Mouse (Mus musculus) stomach, embryonic 16.5 days (tissue): ENCODE measurements around the gene F13b. TPM values are rescaled to one million over a fixed set of nuclear protein-coding genes. Genes with fewer than 3 reads are reported as not detected.

Source experiments
- ATAC-seq: fragments of 200-750 bp; cut with Nextera tagmentation; 2 replicates; pipeline ENCODE4 v1.8.0; 2017; ENCODE audit warnings: moderate number of reproducible peaks, moderate TSS enrichment; ENCODE audit not compliant: insufficient read depth, low FRiP score
- H3K27ac ChIP-seq: fragments of 300-500 bp; sonication (generic); 2 replicates; pipeline ENCODE4 v1.5.1; 2014; ENCODE audit warnings: low read length
- H3K27me3 ChIP-seq: fragments of 300-500 bp; sonication (generic); 2 replicates; pipeline ENCODE4 v1.6.1; 2014; ENCODE audit warnings: low read length, control low read depth, mixed read lengths; ENCODE audit not compliant: control insufficient read depth, insufficient read depth
- H3K36me3 ChIP-seq: fragments of 300-500 bp; sonication (generic); 2 replicates; pipeline ENCODE4 v1.6.1; 2014; ENCODE audit warnings: low read length; ENCODE audit not compliant: control insufficient read depth, insufficient read depth
- H3K4me1 ChIP-seq: fragments of 300-500 bp; sonication (generic); 2 replicates; pipeline ENCODE4 v1.6.1; 2014; ENCODE audit warnings: low read length, control low read depth, mixed read lengths; ENCODE audit not compliant: control insufficient read depth, insufficient read depth
- H3K4me2 ChIP-seq: fragments of 300-500 bp; sonication (generic); 2 replicates; pipeline ENCODE4 v1.6.1; 2014; ENCODE audit warnings: low read depth, low read length, mixed read lengths
- H3K4me3 ChIP-seq: fragments of 300-500 bp; sonication (generic); replicated peaks from 2 replicates; pipeline ENCODE4 v1.5.1; 2014; ENCODE audit warnings: mild to moderate bottlenecking, low read length
- H3K9ac ChIP-seq: fragments of 300-500 bp; sonication (generic); 2 replicates; pipeline ENCODE4 v1.6.1; 2014; ENCODE audit warnings: low read length
- H3K9me3 ChIP-seq: fragments of 300-500 bp; sonication (generic); replicated peaks from 2 replicates; pipeline ENCODE4 v1.6.1; 2016; ENCODE audit warnings: low read length, control low read depth; ENCODE audit not compliant: control insufficient read depth
- WGBS: fragments of 180-500 bp; shearing (Covaris S2); extraction: QIAGEN DNeasy Blood & Tissue Kit; methylation state at CpG from one replicate; pipeline ENCODE4 v1.1.7; 2014; 5-methylcytosine and 5-hydroxymethylcytosine counted together
- polyA plus RNA-seq: library from polyadenylated mRNA; unstranded; fragments of >200 nt; fragmentation: Nextera tagmentation; extraction: Ambion mirVana; gene quantifications from 2 replicates; pipeline ENCODE4 v1.2.1, GENCODE M21; 2015

Gene F13b
- 0.67 and 1.1 TPM in 2 replicates for polyA plus RNA-seq

DNA sequence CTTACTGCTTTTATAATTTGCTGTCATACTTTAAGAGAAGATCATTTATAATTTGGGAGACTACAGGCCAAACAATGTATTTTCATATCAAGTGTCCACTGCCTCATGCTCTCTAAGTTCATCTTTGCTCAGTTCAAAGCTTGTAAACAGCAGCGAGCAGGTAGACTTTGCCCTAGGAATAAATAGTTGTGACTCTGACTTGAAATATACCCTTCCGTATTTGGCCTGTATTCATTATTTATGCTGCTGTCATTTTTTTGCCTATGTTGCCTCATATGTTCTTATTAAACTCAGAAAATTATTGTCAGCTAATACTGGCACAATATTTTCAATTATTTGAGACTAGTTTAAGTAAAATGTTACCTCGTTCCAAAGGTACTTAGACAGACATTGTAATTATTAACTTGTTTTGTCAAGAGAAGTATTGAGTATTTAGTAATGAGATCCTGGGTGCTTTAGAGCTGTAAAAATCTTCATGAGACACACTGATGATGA, at the start of gene F13b:
TSS of gene F13b (plus strand) at position 445 of the 495 bp plus-strand sequence.
- Histone ChIP-seq H3K4me1 (no peaks in the 10 kb centered on the region), H3K9me3 (no peaks in the 10 kb centered on the region), H3K27ac (no peak within 1 kb of the TSS), H3K9ac (no peak within 1 kb of the TSS), H3K36me3 (no peaks in the 10 kb centered on the region), H3K4me2 (no peak within 1 kb of the TSS), H3K4me3 (no peak within 1 kb of the TSS), H3K27me3 (no peaks in the 10 kb centered on the region)
- ATAC-seq = no peak
- 72% methylated on average over 3 of the region's 3 CpGs for WGBS

DNA sequence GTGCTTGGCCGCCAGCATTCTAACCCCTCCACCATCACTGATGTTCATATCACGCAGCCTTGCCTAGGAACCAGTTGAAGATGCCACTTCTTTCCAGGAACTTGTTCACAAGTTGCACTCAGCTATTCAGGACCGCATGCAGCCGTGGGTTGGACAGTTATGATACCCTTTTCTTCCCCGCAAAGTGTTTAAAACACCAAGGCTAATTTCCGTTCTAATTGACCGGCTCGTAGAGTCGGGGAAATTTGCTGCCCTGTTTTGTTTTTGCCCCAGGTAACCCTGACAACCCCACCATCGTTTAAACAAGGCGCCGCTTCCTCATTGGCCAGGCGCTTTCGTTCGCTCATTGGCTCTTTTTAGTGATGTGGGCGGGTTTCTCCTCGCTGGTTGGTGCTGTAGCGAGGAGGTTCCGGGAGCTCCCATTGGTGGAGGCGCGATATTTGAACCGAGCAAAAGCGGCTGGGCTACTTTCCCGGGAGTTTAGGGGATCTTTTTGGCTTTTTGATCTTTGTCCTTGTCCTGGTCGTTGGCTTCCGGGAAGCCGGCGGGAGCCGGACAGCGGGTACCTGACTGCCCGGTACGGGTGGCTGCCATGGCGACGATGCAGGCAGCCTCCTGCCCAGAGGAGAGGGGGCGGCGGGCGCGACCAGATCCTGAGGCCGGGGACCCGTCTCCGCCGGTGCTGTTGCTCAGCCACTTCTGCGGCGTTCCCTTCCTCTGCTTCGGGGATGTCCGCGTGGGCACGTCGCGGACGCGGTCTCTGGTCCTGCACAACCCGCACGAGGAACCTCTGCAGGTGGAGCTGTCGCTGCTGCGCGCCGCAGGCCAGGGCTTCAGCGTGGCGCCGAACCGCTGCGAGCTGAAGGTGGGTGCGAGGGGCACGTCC, 46.9 kb upstream of the F13b start, which contains the start of gene Aspm:
TSS of gene Aspm (plus strand) at position 433 of the 886 bp plus-strand sequence.
- under 1% methylated on average over 65 of the region's 65 CpGs for WGBS
- Histone ChIP-seq H3K4me3 (peak within 1 kb of the TSS; percentile 70), H3K4me2 (peak within 1 kb of the TSS; percentile 86), H3K9me3 (no peaks in the 10 kb centered on the region), H3K4me1 (peaks cover 13% of the 10 kb centered on the region), H3K27me3 (no peaks in the 10 kb centered on the region), H3K27ac (0 out of 2 replicates have a peak within 1 kb of the TSS, but pooled peaks have one; percentile 34), H3K36me3 (no peaks in the 10 kb centered on the region; the same call in 1 of the 2 replicates), H3K9ac (peak within 1 kb of the TSS; percentile 74)
- ATAC-seq = peak; percentile 98

- H3K9me3 ChIP-seq = no peaks in the 10 kb centered on the region
- H3K4me1 ChIP-seq = peaks cover 13% of the 10 kb centered on the region
- H3K4me3 ChIP-seq = peak overlapping the region; percentile 70
- H3K9ac ChIP-seq = peak overlapping the region; percentile 74
- H3K4me2 ChIP-seq = peak overlapping the region; percentile 86
- H3K36me3 ChIP-seq = no peaks in the 10 kb centered on the region; the same call in 1 of the 2 replicates
- no peak overlapping the region for H3K27ac ChIP-seq
- no peaks in the 10 kb centered on the region for H3K27me3 ChIP-seq
- WGBS = 1% methylated on average over 17 of the region's 17 CpGs
- ATAC-seq = no peak
Observed at GRCm38 (mm10) chr1:139455226-139455869, 46.2 kb upstream of the F13b start.

- H3K9ac ChIP-seq = no peak overlapping the region
- no peak overlapping the region for H3K4me2 ChIP-seq
- H3K36me3 ChIP-seq = no peaks in the 10 kb centered on the region; the same call in 1 of the 2 replicates
- H3K27ac ChIP-seq = no peak overlapping the region
- H3K4me1 ChIP-seq = peaks cover 4% of the 10 kb centered on the region
- 85% methylated on average over 5 of the region's 5 CpGs for WGBS
- ATAC-seq = no peak
- H3K27me3 ChIP-seq = no peaks in the 10 kb centered on the region
- H3K9me3 ChIP-seq = no peaks in the 10 kb centered on the region
- H3K4me3 ChIP-seq = no peak overlapping the region
Observed at GRCm38 (mm10) chr1:139460807-139461206, 40.7 kb upstream of the F13b start.

- Histone ChIP-seq H3K36me3 (peaks cover 2% of the 10 kb centered on the region; the same call in 1 of the 2 replicates), H3K9me3 (no peaks in the 10 kb centered on the region), H3K9ac (no peak overlapping the region), H3K4me1 (no peaks in the 10 kb centered on the region), H3K4me2 (no peak overlapping the region), H3K27me3 (no peaks in the 10 kb centered on the region), H3K4me3 (no peak overlapping the region), H3K27ac (no peak overlapping the region)
- 90% methylated on average over 11 of the region's 11 CpGs for WGBS
- ATAC-seq = no peak
Observed at GRCm38 (mm10) chr1:139465936-139466335, 35.6 kb upstream of the F13b start.

GRCm38 (mm10) chr1:139478898-139479297, 22.6 kb upstream of the F13b start:
- no peak overlapping the region for H3K4me3 ChIP-seq
- peaks cover 19% of the 10 kb centered on the region for H3K36me3 ChIP-seq
- no peak overlapping the region for H3K4me2 ChIP-seq
- no peak overlapping the region for H3K9ac ChIP-seq
- no peak overlapping the region for H3K27ac ChIP-seq
- no peaks in the 10 kb centered on the region for H3K9me3 ChIP-seq
- WGBS = 86% methylated on average over 11 of the region's 11 CpGs
- no peaks in the 10 kb centered on the region for H3K4me1 ChIP-seq
- no peaks in the 10 kb centered on the region for H3K27me3 ChIP-seq
- ATAC-seq = no peak

- no peak for ATAC-seq
- H3K9ac ChIP-seq = no peak overlapping the region
- H3K27ac ChIP-seq = no peak overlapping the region
- H3K36me3 ChIP-seq = peaks cover 19% of the 10 kb centered on the region
- WGBS = 89% methylated on average over 8 of the region's 8 CpGs
- no peaks in the 10 kb centered on the region for H3K9me3 ChIP-seq
- H3K4me2 ChIP-seq = no peak overlapping the region
- no peaks in the 10 kb centered on the region for H3K27me3 ChIP-seq
- no peak overlapping the region for H3K4me3 ChIP-seq
- H3K4me1 ChIP-seq = no peaks in the 10 kb centered on the region
Observed at GRCm38 (mm10) chr1:139480246-139480645, 21.3 kb upstream of the F13b start.

DNA sequence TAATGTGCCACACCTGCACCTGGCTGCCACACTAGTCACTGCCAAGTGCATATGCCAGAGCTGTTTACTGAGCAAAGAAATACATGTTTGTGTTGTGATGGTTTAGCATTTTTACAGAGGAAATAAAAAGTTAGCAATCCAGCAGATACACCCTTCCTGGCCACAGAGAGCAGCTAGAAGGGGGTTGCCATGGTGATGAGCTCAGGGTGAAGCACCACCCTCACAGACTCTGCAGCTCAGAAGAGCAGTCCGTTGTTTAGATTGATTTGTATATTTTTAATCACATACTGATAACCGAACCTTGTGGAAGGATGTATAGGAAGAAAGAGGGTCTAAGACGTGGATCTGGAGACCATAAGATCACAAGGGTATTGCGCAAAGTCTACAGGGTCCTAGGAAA, 20.4 kb upstream of the F13b start:
- WGBS = 81% methylated on average over 4 of the region's 4 CpGs
- ATAC-seq = no peak
- Histone ChIP-seq H3K27me3 (no peaks in the 10 kb centered on the region), H3K9me3 (no peaks in the 10 kb centered on the region), H3K4me3 (no peak overlapping the region), H3K4me2 (no peak overlapping the region), H3K9ac (no peak overlapping the region), H3K27ac (no peak overlapping the region), H3K36me3 (peaks cover 14% of the 10 kb centered on the region), H3K4me1 (no peaks in the 10 kb centered on the region)

DNA sequence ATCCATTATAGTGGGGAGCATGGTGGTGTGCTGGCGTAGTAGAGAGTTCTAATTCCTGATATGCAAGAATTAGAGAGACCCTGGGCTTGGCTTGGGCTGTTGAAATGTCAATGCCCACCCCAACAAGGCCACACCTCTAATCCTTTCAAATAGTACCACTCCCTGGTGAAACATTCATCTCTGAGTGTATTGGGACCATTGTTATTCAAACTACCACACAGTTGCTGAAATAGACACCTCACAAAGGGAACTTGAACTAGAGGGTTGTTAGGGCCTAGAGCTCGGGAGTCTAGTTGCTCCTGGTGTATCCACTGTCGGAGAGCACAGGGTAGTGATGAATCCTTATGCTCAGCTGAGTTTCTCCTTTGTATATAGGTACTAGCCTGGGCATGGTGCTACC, 6.9 kb upstream of the F13b start:
- no peaks in the 10 kb centered on the region for H3K9me3 ChIP-seq
- no peak overlapping the region for H3K9ac ChIP-seq
- no peak for ATAC-seq
- H3K27ac ChIP-seq = no peak overlapping the region
- 84% methylated on average over 3 of the region's 3 CpGs for WGBS
- H3K4me3 ChIP-seq = no peak overlapping the region
- no peak overlapping the region for H3K4me2 ChIP-seq
- no peaks in the 10 kb centered on the region for H3K27me3 ChIP-seq
- no peaks in the 10 kb centered on the region for H3K4me1 ChIP-seq
- peaks cover 9% of the 10 kb centered on the region; the same call in 1 of the 2 replicates for H3K36me3 ChIP-seq
